Mouse (Mus musculus): ENCODE data around the gene Rgs6.

Rgs6 gene

DNA sequence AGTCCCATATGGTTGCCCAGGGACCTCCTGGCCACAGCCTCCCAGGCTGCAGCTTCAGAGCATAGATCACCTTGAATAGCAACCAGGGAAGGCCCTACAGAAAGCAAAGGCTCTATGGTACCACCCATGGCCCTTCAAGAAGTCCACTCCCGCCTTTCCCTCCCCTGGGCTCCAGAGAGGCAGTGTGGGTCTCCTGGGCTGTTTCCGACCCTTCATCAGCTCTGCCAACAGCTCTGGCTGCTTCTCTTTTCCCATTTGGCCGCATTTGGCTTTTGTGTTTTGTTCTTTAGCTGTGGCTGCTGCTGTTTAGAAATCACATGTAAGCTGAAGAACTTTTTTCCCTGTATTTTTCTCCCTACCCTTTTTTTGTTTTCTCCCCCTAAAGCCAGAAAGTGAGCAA lies 548.9 kb downstream of the Rgs6 start:
- DNase-seq (ENCODE audit: low read depth) = no peak

GRCm38 (mm10) chr12:83141164-83141563 lies 553.1 kb downstream of the Rgs6 start:
- no peak for DNase-seq (ENCODE audit: low read depth)

GRCm38 (mm10) chr12:83142507-83142906 lies 554.4 kb downstream of the Rgs6 start:
- DNase-seq (ENCODE audit: low read depth) = no peak

GRCm38 (mm10) chr12:83143071-83143470 lies 555.0 kb downstream of the Rgs6 start:
- DNase-seq (ENCODE audit: low read depth) = no peak

GRCm38 (mm10) chr12:83143574-83143973 lies 555.5 kb downstream of the Rgs6 start:
- no peak for DNase-seq (ENCODE audit: low read depth)

DNA sequence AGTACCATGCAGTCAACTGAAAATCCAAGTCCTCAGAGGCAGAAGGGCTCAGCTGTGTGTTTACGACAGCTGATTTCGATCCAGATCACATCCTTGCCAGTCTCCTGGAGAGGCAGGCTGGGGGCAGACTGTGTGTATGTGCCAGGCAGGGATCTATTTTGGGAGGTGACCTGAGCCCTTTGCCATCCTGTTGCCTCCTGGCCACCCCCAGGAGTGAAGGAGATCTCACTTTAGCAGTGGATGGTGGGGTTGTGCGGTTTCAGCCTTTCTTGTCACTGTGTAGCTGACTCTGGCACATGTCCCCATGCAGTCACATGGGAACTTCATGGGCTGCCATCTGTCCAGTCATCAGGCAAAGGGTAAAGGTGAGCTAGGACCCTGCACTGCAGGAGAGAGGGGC lies 557.0 kb downstream of the Rgs6 start:
- no peak for DNase-seq (ENCODE audit: low read depth)

- no peak for DNase-seq (ENCODE audit: low read depth)
Observed at GRCm38 (mm10) chr12:83145902-83146301, 557.8 kb downstream of the Rgs6 start.

DNA sequence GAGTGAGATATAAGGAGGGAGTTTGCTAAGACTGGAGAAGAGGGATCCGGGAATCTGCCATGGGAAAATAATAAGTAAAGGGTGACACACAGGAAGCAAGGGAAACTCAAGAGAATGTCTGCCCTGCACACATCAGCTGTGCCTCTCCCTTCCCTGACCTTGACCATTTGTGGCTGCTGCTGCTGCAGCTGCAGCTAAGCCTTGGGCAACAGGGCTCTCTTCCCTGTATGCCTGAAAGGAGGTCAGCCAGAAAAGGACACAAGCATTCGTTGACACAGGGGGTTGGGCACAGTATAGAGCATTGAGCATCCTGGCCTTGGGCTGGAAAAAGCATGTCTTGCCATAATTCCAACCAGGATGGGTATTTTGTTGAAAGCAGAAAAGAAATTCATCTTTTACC lies 558.8 kb downstream of the Rgs6 start:
- DNase-seq (ENCODE audit: low read depth) = no peak

DNA sequence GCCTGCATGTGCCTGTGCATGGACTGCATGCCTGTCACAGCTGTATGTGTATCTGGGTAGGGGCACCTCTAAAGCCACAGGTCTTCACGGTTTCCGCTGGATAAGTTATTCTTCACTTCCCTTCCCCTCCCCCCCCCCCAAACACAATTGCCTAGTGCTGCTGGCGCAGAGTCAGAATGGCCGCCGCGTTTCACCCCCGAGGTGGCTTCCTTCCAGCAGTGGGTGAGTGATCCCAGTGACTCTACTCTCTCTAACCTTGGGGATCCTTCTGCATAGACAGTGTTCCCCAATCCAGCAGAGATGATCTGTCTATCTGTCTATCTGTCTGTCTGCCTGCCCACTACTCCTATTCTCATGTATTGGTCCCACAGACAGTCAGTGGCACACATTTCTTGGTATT lies 561.9 kb downstream of the Rgs6 start:
- no peak for DNase-seq (ENCODE audit: low read depth)

GRCm38 (mm10) chr12:83150813-83151212 lies 562.7 kb downstream of the Rgs6 start:
- no peak for DNase-seq (ENCODE audit: low read depth)

- no peak for DNase-seq (ENCODE audit: low read depth)
Observed at GRCm38 (mm10) chr12:83151474-83151873, 563.4 kb downstream of the Rgs6 start.

DNA sequence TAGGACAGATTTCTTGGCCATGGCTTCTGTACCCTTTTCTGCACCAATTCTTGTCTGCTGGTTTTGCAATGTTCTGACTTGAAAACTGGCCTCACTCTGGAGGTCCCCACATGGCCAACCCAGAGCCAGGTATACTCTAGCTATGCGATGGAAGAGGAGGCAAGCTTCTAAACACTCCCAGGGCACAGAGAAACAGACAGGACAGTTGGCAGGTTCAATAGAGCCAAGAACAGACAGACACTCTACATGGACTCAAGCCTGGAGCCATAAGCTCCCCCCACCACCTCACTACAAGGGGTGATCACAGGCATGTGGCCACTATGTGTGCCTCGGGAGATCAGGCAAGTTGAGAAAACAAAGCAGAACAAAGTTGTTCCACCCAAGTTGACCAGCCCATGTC lies 572.1 kb downstream of the Rgs6 start:
- no peak for DNase-seq (ENCODE audit: low read depth)

DNA sequence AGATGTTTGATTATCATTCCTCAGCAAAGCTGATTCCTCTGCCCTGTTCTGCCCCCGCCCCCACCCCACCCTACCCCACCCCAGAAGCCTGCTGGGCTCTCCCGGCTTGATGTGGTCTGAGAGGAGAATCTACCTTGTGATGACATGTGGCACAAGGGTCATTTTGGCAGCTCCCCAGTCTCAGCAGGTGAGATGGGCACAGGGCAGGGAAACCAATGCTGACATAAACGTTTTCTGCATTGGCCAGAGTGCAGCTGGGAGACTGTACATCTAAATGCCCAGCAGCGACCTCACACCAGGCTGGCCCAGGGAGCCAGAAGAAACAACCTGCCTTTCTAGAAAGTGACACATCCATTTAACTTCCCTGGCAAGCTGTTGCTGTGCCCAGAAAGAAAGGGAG lies 572.6 kb downstream of the Rgs6 start:
- DNase-seq (ENCODE audit: low read depth) = no peak

DNA sequence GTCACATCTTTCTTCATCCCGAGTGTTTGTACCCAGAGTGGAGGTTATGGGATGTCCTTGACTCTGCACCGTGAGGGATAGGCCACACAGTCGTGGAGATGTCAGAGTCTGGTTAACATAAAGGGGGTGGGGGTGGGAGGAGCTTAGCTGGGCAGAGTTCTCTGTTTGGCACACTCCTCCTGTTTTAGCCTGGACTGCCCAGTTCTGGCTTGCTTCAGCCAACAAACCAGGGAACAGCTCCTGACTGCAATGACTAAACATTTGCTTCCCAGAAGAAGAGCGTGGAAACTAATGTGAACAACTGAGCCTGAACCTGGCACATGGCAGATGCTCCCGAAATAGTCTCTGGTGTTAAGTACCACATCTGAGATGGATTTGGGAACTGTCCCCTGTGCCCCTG lies 575.6 kb downstream of the Rgs6 start:
- DNase-seq (ENCODE audit: low read depth) = no peak

DNA sequence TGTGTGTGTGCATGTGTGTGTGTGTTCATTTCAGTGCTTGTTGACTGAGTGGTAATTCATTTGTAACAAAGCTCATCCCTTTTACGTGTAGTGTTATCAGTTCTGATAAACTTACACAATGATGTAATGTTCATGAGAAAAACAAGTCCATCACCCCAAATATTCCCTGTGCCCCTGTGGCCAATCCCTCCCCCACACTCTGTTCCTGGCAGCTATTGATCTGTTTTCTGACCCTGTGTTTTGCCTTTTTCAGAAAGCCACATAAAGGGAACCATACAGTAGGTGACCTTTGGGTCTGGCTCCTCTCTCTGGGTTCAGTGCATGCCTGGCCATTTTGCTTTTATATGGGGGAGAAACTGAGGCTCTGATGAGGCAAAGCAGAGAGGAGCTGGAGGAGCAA lies 577.0 kb downstream of the Rgs6 start:
- DNase-seq (ENCODE audit: low read depth) = no peak

- no peak for DNase-seq (ENCODE audit: low read depth)
Observed at GRCm38 (mm10) chr12:83168310-83168709, 580.2 kb downstream of the Rgs6 start.

GRCm38 (mm10) chr12:83169495-83170209 lies 581.6 kb downstream of the Rgs6 start:
- DNase-seq (ENCODE audit: low read depth) = no peak

GRCm38 (mm10) chr12:83178770-83179169 lies 590.7 kb downstream of the Rgs6 start:
- DNase-seq (ENCODE audit: low read depth) = no peak

- DNase-seq (ENCODE audit: low read depth) = no peak
Observed at GRCm38 (mm10) chr12:83179860-83180259, 591.8 kb downstream of the Rgs6 start.

- no peak for DNase-seq (ENCODE audit: low read depth)
Observed at GRCm38 (mm10) chr12:83180561-83180960, 592.5 kb downstream of the Rgs6 start.

DNA sequence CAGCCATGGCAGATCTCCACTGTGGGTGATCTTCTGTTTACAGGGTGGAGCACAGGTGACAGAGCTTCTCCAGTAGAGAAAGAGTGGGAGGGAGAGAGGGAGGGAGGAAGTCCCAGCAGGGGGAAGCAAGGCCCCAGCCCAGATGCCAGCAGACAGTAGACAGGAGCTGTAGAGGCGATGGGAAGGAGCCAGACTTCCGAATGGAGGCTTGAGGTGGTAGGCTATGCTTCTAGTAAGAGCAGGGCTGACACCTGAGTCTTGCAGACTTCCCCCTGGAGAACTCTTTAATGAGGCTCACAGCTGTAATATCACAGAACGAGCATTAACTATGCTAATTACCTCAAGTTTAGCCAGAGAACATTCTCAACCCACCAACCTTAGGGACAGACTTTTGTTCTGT lies 613.6 kb downstream of the Rgs6 start:
- no peak for DNase-seq (ENCODE audit: low read depth)

- DNase-seq (ENCODE audit: low read depth) = no peak
Observed at GRCm38 (mm10) chr12:83204361-83204760, 616.3 kb downstream of the Rgs6 start.

DNA sequence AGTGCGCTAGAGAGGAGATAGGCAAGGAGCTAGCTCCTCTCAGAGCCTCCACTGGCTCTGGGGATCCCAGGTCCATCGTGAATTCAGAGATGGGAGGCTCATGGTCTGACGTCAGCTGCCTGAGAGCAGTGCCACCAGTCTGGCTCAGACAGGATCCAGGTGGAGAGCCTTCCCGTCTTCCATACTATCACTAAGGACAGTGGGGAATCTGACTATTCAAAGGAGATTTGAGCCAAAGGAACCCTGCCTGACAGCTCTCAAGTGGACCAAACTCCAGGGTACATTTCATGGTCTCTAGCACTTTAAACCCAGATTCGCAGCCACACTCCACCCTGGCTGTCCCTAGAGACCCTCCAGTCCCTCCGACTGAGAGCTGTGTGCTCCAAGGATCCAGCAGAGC lies 618.8 kb downstream of the Rgs6 start:
- no peak for DNase-seq (ENCODE audit: low read depth)

- no peak for DNase-seq (ENCODE audit: low read depth)
Observed at GRCm38 (mm10) chr12:83207481-83207880, 619.4 kb downstream of the Rgs6 start.

GRCm38 (mm10) chr12:83208011-83208410 lies 619.9 kb downstream of the Rgs6 start:
- DNase-seq (ENCODE audit: low read depth) = no peak

Data from fibroblast of lung, adult 2 months (primary cell).